Mouse (Mus musculus) layer of hippocampus, postnatal 36 days (tissue): ENCODE results near the gene Ubap2. TPM values are rescaled to one million over a fixed set of nuclear protein-coding genes. Genes with fewer than 3 reads are reported as not detected.

Source experiments
- DNase-seq, 2 experiments: peaks; one replicate each; pipeline ENCODE4 v3.0.0; 2022
- total RNA-seq, 2 experiments: library from RNA; stranded (reverse); gene quantifications; 2 replicates each; pipeline ENCODE4 v1.2.3; 2021

The Ubap2 gene
- total RNA-seq, 2 experiments from 2014 or later = 41.7 to 47.6 TPM

DNA sequence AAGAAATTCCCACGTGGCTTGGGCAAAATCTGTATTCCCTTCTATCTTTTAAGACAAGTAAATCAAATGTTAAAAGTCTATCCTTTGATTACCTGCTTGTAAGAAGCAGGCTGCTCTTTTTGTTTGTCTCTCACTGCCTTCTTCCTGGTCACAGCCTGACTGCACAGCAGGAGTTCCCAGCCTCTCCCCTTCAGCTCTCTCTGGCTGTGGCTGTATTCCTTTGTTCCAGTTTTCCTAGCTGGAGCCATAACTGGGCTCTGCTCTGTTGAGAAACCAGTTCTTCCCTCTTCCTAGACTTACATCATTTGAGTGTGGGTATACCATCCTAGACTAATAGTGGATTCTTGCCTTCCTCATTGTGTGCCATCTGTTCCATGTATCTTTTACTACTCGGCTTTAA lies 110.0 kb downstream of the Ubap2 start:
- no peak for DNase-seq

DNA sequence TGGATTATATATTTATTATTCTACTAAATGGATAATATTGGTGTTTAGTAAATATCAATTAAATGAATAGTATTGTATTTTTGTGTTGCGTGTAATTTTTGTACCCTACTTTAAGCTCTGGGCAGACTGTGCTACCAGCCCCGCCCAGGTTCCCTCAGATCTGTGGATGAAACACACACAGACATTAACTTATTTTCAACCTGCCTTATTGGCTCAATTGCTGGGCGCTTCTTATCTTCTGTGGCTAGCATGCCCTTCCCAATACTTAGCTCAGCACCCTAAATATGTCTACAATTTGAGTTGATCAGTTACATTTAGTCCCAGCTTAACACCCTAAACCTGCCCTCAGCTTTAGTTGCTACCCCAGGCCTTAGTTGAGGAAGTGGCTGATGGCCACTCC lies 113.7 kb downstream of the Ubap2 start:
- DNase-seq = no peak

DNA sequence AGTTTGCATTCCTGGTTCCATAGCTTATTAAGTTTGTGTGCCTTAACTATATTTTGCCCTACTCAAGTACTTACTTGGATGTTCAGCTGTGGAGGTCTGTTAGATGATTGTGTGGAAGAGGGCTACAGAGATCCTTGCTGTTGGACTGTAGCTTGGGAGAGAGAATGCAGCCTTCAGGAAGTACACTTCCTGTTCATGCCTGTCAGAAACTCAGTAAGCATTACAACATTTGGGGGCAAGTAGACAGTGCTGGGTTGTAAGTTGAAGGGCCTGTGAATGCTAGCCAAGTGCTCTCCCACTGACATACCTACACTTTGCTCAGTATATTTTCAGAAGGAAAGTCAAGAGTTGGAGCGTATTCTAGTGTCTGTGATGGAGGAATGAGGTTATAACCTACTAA lies 116.7 kb downstream of the Ubap2 start:
- DNase-seq = no peak

DNA sequence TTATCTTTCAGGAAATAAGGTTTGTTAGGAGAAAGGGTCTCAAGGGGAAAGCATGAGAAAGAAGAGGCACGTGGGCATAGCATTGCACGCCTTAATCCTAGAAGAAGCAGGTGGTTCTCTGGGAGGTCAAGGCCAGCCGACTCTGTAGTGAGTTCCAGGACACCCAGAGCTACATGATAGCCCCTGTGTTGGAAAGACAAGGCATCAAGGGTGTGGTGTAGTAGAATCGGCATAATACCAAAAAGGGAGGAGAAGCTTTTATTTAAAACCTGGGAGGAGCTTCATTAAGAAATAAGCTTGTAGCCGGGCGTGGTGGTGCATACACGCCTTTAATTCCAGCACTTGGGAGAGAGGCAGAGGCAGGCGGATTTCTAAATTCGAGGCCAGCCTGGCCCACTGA lies 118.0 kb downstream of the Ubap2 start:
- DNase-seq = no peak

DNA sequence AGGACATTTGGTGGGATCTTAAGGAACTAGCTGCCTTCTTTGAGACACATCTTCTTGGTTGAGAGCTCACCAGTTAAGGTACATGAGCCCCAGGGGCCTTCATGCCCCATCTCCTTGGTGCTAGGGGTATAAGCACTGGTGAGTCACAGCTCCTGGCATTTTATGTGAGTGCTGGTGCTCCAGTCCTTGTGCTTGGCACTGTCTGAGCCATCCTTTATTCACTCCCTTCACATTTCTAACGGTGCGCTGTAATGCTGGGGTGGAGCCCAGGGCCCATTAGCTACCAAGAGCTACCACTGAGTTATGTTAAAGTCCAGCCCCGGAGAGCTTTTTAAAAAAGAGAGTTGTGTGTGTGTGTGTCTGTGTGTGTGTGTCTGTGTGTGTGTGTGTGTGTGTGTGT lies 121.8 kb downstream of the Ubap2 start:
- DNase-seq = no peak

DNA sequence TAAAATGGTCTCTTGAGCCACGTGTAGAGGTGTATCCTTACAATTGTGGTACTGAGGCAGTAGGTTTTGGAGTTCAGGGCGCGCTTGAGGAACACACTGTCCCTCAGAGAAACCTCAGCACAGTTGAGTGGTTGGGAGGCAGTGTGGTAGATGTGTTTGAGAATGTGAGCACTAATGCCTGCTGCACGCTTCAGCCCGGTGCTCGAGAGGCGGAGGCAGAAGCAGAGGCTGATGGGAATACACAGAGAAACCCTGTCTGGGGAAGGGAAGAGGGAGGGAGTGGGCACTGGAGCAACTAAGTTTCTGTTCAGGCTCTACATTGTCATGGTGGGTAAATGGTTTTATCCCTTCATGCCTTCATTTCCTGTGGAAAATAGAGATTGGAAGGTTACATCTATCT lies 123.8 kb downstream of the Ubap2 start:
- DNase-seq = no peak

DNA sequence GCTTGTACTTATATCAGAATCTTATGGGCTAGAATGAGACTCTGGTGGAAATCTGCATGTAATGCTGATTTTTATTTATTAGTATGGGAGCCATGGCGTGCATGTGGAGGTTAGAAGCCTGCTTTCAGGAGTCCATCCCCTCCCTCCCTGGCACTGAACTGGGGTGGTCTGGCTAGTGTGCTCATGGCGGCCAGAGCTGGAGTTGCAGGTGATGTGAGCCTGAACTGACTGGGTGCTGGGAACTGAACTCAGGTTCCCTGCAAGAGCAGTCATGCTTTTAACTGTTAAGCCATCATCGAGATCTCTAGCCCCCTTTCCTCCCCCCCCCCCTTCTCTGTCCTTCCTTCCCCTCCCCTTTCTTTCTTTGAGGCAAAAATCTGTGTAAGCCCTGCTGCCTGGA lies 125.1 kb downstream of the Ubap2 start:
- DNase-seq = no peak

Other genes starting within 250 kb of the Ubap2 start
- gene Aqp7, start 227.0 kb downstream of the Ubap2 start, total RNA-seq = not detected
- gene Aqp3, start 177.0 kb downstream of the Ubap2 start, total RNA-seq = not detected
- gene Nol6, start 150.7 kb downstream of the Ubap2 start, total RNA-seq = 100 to 1,000 TPM in 1 of 2 experiments, 10 to 100 TPM in 1; 96.0 to 103 TPM
- gene Ube2r2, start 139.4 kb downstream of the Ubap2 start, total RNA-seq = 10 to 100 TPM; 76.6 to 79.2 TPM
- 10 to 100 TPM; 46.7 to 47.2 TPM for gene Dcaf12, start 39.7 kb upstream of the Ubap2 start, total RNA-seq
- 10 to 100 TPM; 40.7 to 42.0 TPM for gene Ubap1, start 73.9 kb upstream of the Ubap2 start, total RNA-seq
- 1 to 10 TPM in 1 of 2 experiments, under 1 TPM in 1; 0.62 to 1.4 TPM for gene Kif24, start 189.7 kb upstream of the Ubap2 start, total RNA-seq
- 10 to 100 TPM; 25.6 to 27.9 TPM for gene Nudt2, start 190.0 kb upstream of the Ubap2 start, total RNA-seq
- 10 to 100 TPM; 29.9 to 32.4 TPM for gene AI464131, start 227.9 kb upstream of the Ubap2 start, total RNA-seq
- gene 1110017D15Rik, start 242.2 kb upstream of the Ubap2 start, total RNA-seq = 1 to 10 TPM; 3.1 to 6.5 TPM